Mouse (Mus musculus) neural tube, embryonic 13.5 days (tissue): Measurements from ENCODE around the gene Lama2. TPM values are rescaled to one million over a fixed set of nuclear protein-coding genes. Genes with fewer than 3 reads are reported as not detected.

Source experiments
- ATAC-seq: fragments of 200-750 bp; cut with Nextera tagmentation; 2 replicates; pipeline ENCODE4 v1.8.0; 2017; ENCODE audit warnings: low read depth, mild to moderate bottlenecking, moderate TSS enrichment, moderate library complexity
- H3K27ac ChIP-seq: fragments of 300-500 bp; sonication (generic); replicated peaks from 2 replicates; pipeline ENCODE4 v1.5.1; 2015; ENCODE audit warnings: moderate library complexity, mild to moderate bottlenecking, inconsistent platforms
- H3K27me3 ChIP-seq: fragments of 300-500 bp; sonication (generic); 2 replicates; pipeline ENCODE4 v1.6.1; 2015; ENCODE audit warnings: mild to moderate bottlenecking, inconsistent platforms
- H3K36me3 ChIP-seq: fragments of 300-500 bp; sonication (generic); 2 replicates; pipeline ENCODE4 v1.6.1; 2015; ENCODE audit warnings: mild to moderate bottlenecking, inconsistent platforms
- H3K4me1 ChIP-seq: fragments of 300-500 bp; sonication (generic); replicated peaks from 2 replicates; pipeline ENCODE4 v1.6.1; 2015; ENCODE audit warnings: inconsistent platforms
- H3K4me2 ChIP-seq: fragments of 300-500 bp; sonication (generic); 2 replicates; pipeline ENCODE4 v1.6.1; 2015; ENCODE audit warnings: inconsistent platforms, mild to moderate bottlenecking, moderate library complexity
- H3K4me3 ChIP-seq: fragments of 300-500 bp; sonication (generic); 2 replicates; pipeline ENCODE4 v1.5.1; 2015; ENCODE audit warnings: mild to moderate bottlenecking, inconsistent platforms
- H3K9ac ChIP-seq: fragments of 300-500 bp; sonication (generic); 2 replicates; pipeline ENCODE4 v1.6.1; 2015; ENCODE audit warnings: moderate library complexity, mild to moderate bottlenecking, inconsistent platforms
- H3K9me3 ChIP-seq: fragments of 300-500 bp; sonication (generic); 2 replicates; pipeline ENCODE4 v1.6.1; 2016; ENCODE audit warnings: inconsistent platforms
- WGBS: fragments of 180-500 bp; shearing (Covaris S2); methylation state at CpG from one replicate; pipeline ENCODE4 v1.1.7; 2015; 5-methylcytosine and 5-hydroxymethylcytosine counted together
- polyA plus RNA-seq: library from polyadenylated mRNA; unstranded; fragments of >200 nt; fragmentation: Nextera tagmentation; extraction: Ambion mirVana; gene quantifications from 2 replicates; pipeline ENCODE4 v1.2.1, GENCODE M21; 2015

Lama2 gene
- polyA plus RNA-seq, 1 experiment from 2014 or later = 10.5 TPM

DNA sequence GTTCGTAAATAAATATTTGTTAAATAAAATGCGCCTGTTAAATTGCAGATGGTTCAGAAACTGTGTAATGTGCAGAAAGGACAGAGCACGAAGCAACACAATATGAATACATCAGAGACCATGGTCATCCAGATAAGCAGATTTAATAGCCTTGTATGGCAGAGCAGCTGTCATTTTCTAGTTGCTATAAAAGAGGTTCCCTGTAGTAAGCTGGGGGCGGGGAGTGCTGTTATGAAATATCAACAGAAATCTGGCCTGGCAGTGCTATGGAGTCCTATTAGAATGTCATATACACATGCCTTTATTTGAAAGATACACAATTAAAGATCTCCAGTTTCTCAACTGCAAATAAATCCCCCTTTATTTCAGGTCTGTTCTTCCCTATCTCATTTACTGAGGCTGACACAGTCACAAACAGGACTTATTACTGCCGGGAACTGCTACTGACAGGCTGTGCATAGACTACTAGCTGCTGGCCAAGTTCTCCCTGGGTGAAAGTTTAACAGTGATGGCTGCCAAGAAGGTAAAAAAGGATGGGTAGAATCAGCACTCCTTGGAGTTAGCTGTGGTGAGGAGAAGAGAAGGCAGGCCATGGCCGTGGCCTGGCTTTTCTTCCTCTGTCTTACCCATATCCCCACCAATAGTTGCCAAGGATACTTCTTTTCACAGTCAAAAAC lies 396.8 kb downstream of the Lama2 start:
- no peaks in the 10 kb centered on the region for H3K27me3 ChIP-seq
- H3K4me1 ChIP-seq = peaks cover 9% of the 10 kb centered on the region
- no peak for ATAC-seq
- H3K9me3 ChIP-seq = no peaks in the 10 kb centered on the region
- no peak overlapping the region for H3K9ac ChIP-seq
- H3K4me3 ChIP-seq = no peak overlapping the region
- H3K36me3 ChIP-seq = no peaks in the 10 kb centered on the region
- peak overlapping the region; percentile 38 for H3K27ac ChIP-seq
- 75% methylated on average over 6 of the region's 6 CpGs for WGBS
- no peak overlapping the region for H3K4me2 ChIP-seq

DNA sequence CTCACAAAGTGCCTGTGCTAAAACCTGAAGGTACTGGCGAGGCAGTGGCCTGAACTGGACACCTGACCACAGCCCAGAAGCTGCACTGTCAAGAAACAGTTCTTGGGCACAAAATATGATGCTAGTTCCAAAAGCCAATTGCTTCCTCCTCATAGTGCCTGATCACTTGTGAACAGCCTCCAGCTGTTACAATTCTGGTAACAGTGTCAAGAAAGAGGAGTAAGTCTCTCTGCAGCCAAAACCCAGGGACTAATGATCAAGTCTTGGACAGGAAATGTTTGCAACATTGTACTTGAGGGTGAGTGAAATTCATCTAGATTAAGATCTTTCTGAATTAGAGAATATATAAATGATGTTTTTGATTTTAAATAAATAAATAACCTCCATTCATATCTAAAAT lies 399.9 kb downstream of the Lama2 start:
- Histone ChIP-seq H3K27ac (no peak overlapping the region), H3K9ac (no peak overlapping the region), H3K4me1 (peaks cover 9% of the 10 kb centered on the region), H3K4me3 (no peak overlapping the region), H3K36me3 (no peaks in the 10 kb centered on the region), H3K27me3 (no peaks in the 10 kb centered on the region), H3K9me3 (no peaks in the 10 kb centered on the region), H3K4me2 (no peak overlapping the region)
- 80% methylated on average over 1 of the region's 1 CpGs for WGBS
- ATAC-seq = no peak

DNA sequence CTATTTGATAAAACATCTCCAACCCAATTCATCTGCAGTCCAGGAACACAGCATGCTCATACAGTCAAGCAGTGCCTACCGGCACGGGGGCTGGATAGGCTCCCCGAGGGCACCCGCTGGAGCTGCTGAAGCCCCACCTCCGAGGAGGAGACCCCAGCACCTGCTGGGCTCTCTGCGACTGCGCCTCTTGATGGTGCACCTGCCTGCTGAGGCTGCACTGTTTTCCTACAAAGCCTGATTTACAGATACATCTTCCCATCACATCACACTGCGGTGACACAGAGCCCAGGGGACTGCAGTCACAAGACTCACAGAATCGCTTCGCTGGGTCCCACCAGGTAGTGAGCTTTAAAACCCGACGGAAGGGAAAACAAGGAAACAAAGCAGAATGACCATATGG lies 412.2 kb downstream of the Lama2 start:
- ATAC-seq = no peak
- H3K9me3 ChIP-seq = no peaks in the 10 kb centered on the region

GRCm38 (mm10) chr10:27198443-27198842 lies 421.1 kb downstream of the Lama2 start:
- 43% methylated on average over 1 of the region's 1 CpGs for WGBS
- ATAC-seq = no peak
- H3K4me3 ChIP-seq = no peak overlapping the region
- no peaks in the 10 kb centered on the region for H3K4me1 ChIP-seq
- H3K27me3 ChIP-seq = no peaks in the 10 kb centered on the region
- no peak overlapping the region for H3K27ac ChIP-seq
- H3K4me2 ChIP-seq = no peak overlapping the region
- H3K36me3 ChIP-seq = no peaks in the 10 kb centered on the region
- H3K9ac ChIP-seq = no peak overlapping the region
- H3K9me3 ChIP-seq = no peaks in the 10 kb centered on the region

More for the DNA sequence above, 412.2 kb downstream of the Lama2 start:
- no peaks in the 10 kb centered on the region for H3K36me3 ChIP-seq
- WGBS = 16% methylated on average over 12 of the region's 12 CpGs
- no peak overlapping the region for H3K27ac ChIP-seq
- no peak overlapping the region for H3K9ac ChIP-seq
- no peak overlapping the region for H3K4me3 ChIP-seq
- 0 out of 2 replicates have a peak, but pooled peaks cover 4% of the 10 kb centered on the region for H3K4me1 ChIP-seq
- no peaks in the 10 kb centered on the region for H3K27me3 ChIP-seq
- H3K4me2 ChIP-seq = peak overlapping the region; percentile 24; the same call in 1 of the 2 replicates

DNA sequence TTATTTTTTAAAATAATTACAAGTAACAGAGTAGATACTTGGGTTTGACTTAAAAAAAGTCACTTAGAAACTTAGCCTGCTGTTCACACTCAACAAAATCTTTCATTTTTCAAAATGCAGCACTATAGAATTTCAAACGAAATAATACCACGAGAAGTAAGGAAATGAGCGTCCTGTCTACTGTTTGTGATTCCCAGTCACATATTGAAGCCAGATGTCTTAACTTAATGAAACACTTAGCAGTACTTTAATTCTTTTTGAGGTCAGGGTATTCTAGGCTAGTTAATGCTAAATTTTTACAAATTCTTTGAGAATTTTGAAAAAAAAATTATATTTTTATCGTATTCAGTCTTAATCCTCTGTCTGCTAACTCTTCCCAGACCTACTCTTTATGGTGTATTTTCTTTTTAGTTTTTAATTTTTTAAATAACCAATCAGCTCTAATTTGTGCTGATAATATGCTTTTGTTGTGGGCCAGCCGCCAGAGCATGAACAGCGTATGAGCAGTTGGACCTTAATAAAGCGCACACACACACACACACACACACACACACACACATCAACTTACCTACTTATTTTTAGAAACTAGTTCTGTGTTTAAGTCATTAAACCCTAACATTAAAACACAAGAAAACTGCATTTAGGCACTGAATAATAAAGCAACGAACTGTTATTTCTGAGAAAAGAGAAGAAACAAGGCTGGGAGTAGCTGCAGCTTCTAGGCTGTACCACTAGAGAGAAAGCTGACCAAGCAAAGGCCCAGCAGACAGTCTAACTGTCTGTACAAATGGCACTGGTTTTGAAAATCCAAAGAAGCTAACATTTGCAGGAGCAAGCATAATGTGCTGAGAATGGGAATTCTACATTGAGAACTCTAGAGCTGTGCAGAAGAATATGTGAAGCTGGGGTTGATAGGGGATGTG lies 425.3 kb downstream of the Lama2 start:
- Histone ChIP-seq H3K4me3 (no peak overlapping the region), H3K4me1 (no peaks in the 10 kb centered on the region), H3K4me2 (no peak overlapping the region), H3K27me3 (no peaks in the 10 kb centered on the region), H3K9me3 (no peaks in the 10 kb centered on the region), H3K27ac (no peak overlapping the region), H3K9ac (no peak overlapping the region), H3K36me3 (no peaks in the 10 kb centered on the region)
- WGBS = 86% methylated on average over 8 of the region's 8 CpGs
- no peak for ATAC-seq

DNA sequence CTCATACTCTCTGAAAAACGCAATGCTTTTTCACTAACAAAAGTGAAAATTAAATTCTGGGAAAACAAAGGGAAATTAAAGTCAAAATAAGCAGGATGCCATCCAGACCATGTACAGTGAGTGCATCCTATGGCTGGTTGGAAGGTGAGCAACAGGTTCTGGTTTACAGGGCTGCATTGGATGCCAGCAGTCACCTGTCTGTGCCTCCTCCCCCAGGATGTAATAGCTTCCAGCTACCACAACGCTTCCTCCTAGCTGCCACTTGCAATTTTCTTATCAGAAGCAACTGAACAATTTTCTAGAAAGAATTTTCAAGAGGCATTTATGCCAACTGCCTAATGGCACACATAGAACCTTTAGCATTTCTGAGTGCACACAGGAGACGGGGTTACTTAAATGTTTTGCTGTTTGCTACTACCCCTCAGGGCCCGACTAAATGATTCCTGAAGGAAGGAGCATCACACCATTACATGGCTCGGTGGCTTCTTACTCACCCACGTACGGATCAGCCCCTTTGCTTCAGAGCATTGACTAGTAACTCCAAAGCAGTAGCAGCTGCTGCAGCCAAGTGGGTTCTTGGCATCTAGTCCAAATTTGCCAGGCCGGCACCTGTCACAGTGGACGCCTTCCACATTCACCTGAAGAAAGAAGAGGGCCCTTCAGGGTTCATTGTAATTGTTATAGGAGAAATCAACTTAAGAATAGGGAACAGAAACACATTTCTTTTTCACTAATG lies 430.8 kb downstream of the Lama2 start:
- Histone ChIP-seq H3K27me3 (no peaks in the 10 kb centered on the region), H3K4me2 (no peak overlapping the region), H3K9ac (no peak overlapping the region), H3K27ac (no peak overlapping the region), H3K36me3 (no peaks in the 10 kb centered on the region), H3K4me3 (no peak overlapping the region), H3K4me1 (no peaks in the 10 kb centered on the region), H3K9me3 (no peaks in the 10 kb centered on the region)
- ATAC-seq = no peak
- 82% methylated on average over 9 of the region's 9 CpGs for WGBS

DNA sequence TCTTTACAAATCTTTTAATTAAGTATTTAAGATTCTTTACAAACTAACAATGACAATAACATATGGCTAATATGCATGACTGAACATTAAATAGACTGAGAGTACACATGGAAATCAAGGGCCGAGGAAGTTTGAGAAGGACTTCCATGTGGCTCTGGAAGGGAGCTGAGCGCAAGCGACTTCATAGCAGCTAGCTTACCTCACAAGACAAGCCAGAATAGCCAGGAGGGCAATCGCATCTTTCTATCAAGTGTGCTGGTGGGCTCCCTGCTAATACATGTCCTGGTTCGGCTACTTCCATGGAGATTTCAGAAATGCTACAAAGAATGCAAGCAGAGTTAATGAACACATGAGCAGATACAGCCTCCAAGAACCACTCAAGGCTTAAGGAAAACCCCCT lies 435.4 kb downstream of the Lama2 start:
- H3K9me3 ChIP-seq = no peaks in the 10 kb centered on the region
- H3K4me1 ChIP-seq = no peaks in the 10 kb centered on the region
- no peak overlapping the region for H3K4me3 ChIP-seq
- no peak overlapping the region for H3K27ac ChIP-seq
- H3K27me3 ChIP-seq = no peaks in the 10 kb centered on the region
- H3K9ac ChIP-seq = no peak overlapping the region
- 65% methylated on average over 5 of the region's 5 CpGs for WGBS
- H3K4me2 ChIP-seq = no peak overlapping the region
- no peaks in the 10 kb centered on the region for H3K36me3 ChIP-seq
- ATAC-seq = no peak

- H3K9ac ChIP-seq = no peak overlapping the region
- H3K4me1 ChIP-seq = no peaks in the 10 kb centered on the region
- WGBS = 80% methylated on average over 2 of the region's 2 CpGs
- no peaks in the 10 kb centered on the region for H3K9me3 ChIP-seq
- no peaks in the 10 kb centered on the region for H3K27me3 ChIP-seq
- H3K4me2 ChIP-seq = no peak overlapping the region
- H3K36me3 ChIP-seq = no peaks in the 10 kb centered on the region
- H3K4me3 ChIP-seq = no peak overlapping the region
- no peak overlapping the region for H3K27ac ChIP-seq
- ATAC-seq = no peak
Observed at GRCm38 (mm10) chr10:27174271-27174670, 445.3 kb downstream of the Lama2 start.

DNA sequence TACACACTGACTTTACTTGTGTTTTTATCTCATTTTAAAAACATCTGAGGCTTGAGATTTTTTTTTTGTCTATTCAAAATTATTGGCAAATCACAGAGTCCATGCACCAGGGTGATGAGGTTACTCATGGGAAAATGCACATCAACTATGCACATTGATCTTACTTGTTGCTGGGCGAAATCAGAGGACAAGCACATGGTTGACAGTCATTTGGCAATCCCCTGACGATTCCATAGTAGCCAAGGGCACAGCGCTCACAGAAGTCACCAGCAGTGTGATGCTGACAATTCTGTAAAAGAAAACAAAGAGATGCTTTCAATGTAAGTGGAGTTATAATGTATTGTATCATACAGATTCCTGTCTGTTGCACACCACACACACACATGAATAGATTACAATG lies 454.8 kb downstream of the Lama2 start:
- H3K27ac ChIP-seq = no peak overlapping the region
- H3K4me2 ChIP-seq = no peak overlapping the region
- H3K4me3 ChIP-seq = no peak overlapping the region
- WGBS = 76% methylated on average over 3 of the region's 3 CpGs
- H3K9ac ChIP-seq = no peak overlapping the region
- ATAC-seq = no peak
- H3K27me3 ChIP-seq = no peaks in the 10 kb centered on the region
- no peaks in the 10 kb centered on the region for H3K36me3 ChIP-seq
- H3K4me1 ChIP-seq = no peaks in the 10 kb centered on the region
- no peaks in the 10 kb centered on the region for H3K9me3 ChIP-seq

GRCm38 (mm10) chr10:27162364-27162763 lies 457.2 kb downstream of the Lama2 start:
- 91% methylated on average over 2 of the region's 2 CpGs for WGBS
- Histone ChIP-seq H3K27ac (no peak overlapping the region), H3K4me1 (no peaks in the 10 kb centered on the region), H3K9me3 (no peaks in the 10 kb centered on the region), H3K4me2 (no peak overlapping the region), H3K4me3 (no peak overlapping the region), H3K9ac (no peak overlapping the region), H3K36me3 (no peaks in the 10 kb centered on the region), H3K27me3 (no peaks in the 10 kb centered on the region)
- ATAC-seq = no peak

DNA sequence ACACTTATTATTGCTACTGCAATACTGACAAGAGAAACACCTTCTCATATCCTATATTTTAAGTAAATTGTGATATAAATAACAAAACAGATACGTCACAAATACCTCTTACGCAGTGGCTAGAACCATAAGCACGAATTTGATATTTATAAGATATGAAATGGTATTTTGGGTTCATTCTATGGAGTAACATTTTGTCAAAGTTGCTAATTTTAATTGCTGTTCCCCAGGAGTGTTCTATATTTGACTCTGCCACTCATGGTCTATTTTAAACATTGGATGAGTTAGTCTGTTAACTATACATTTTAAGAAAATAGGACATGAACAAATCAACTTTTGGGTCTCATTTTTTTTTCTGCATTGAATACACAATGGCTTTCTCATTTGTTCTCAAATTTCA lies 469.3 kb downstream of the Lama2 start:
- WGBS = 90% methylated on average over 3 of the region's 3 CpGs
- H3K4me2 ChIP-seq = no peak overlapping the region
- H3K9me3 ChIP-seq = no peaks in the 10 kb centered on the region
- no peak overlapping the region for H3K27ac ChIP-seq
- H3K4me3 ChIP-seq = no peak overlapping the region
- H3K9ac ChIP-seq = no peak overlapping the region
- no peak for ATAC-seq
- H3K36me3 ChIP-seq = no peaks in the 10 kb centered on the region
- H3K4me1 ChIP-seq = no peaks in the 10 kb centered on the region
- H3K27me3 ChIP-seq = no peaks in the 10 kb centered on the region

DNA sequence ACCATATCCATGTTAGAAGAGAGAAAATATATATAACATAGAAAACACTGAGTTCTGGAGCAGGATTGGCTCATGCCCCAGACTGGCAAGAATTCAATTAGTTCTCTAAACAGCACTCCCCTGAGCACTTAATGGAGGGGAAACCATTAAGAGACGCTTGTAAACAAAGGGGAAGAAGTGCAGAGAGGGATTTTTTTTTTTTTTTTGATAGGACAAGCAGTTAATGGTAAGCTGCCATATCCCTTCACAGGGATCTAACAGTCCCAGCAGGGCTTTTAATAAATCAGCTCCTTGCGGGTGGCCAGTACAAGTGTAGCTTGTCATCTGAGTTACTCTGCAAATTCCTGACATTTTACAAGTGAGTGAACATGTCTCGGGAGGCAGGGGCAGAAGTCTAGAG lies 479.1 kb downstream of the Lama2 start:
- Histone ChIP-seq H3K4me3 (no peak overlapping the region), H3K36me3 (no peaks in the 10 kb centered on the region), H3K27me3 (no peaks in the 10 kb centered on the region), H3K9me3 (no peaks in the 10 kb centered on the region), H3K9ac (no peak overlapping the region), H3K27ac (no peak overlapping the region), H3K4me1 (peaks cover 10% of the 10 kb centered on the region; the same call in 1 of the 2 replicates), H3K4me2 (no peak overlapping the region)
- ATAC-seq = peak; percentile 78; the same call in 1 of the 2 replicates
- WGBS = 11% methylated on average over 3 of the region's 3 CpGs
